Mouse (Mus musculus) midbrain, embryonic 11.5 days (tissue): ENCODE measurements at regions not wholly inside any gene's neighbourhood (a gene's known extent, or its start where the extent isn't known, plus 50 kb on each side); places are given as distances from the start of the nearest gene placed in this dataset.

ENCODE experiments used
- ATAC-seq: fragments of 200-750 bp; cut with Nextera tagmentation; 2 replicates; pipeline ENCODE4 v1.8.0; 2017; ENCODE audit warnings: moderate TSS enrichment, moderate library complexity; ENCODE audit not compliant: low FRiP score
- DNase-seq: peaks from one replicate; pipeline ENCODE4 v3.0.0; 2015; ENCODE audit warnings: low spot score; ENCODE audit errors: missing footprints
- H3K27ac ChIP-seq: fragments of 300-500 bp; sonication (generic); 2 replicates; pipeline ENCODE4 v1.5.1; 2014; ENCODE audit warnings: low read depth, low read length
- H3K27me3 ChIP-seq: fragments of 300-500 bp; sonication (generic); 2 replicates; pipeline ENCODE4 v1.6.1; 2014; ENCODE audit warnings: mild to moderate bottlenecking, low read length, moderate library complexity, mixed read lengths; ENCODE audit not compliant: control insufficient read depth, insufficient read depth
- H3K36me3 ChIP-seq: fragments of 300-500 bp; sonication (generic); 2 replicates; pipeline ENCODE4 v1.6.1; 2014; ENCODE audit warnings: mild to moderate bottlenecking, low read length, moderate library complexity, mixed read lengths; ENCODE audit not compliant: control insufficient read depth, insufficient read depth
- H3K4me1 ChIP-seq: fragments of 300-500 bp; sonication (generic); 2 replicates; pipeline ENCODE4 v1.6.1; 2014; ENCODE audit warnings: low read length; ENCODE audit not compliant: control insufficient read depth, insufficient read depth
- H3K4me2 ChIP-seq: fragments of 300-500 bp; sonication (generic); 2 replicates; pipeline ENCODE4 v1.6.1; 2014; ENCODE audit warnings: mild to moderate bottlenecking, moderate library complexity
- H3K4me3 ChIP-seq: fragments of 300-500 bp; sonication (generic); 2 replicates; pipeline ENCODE4 v1.5.1; 2014; ENCODE audit warnings: low read depth, low read length
- H3K9ac ChIP-seq: fragments of 300-500 bp; sonication (generic); 2 replicates; pipeline ENCODE4 v1.6.1; 2014; ENCODE audit warnings: low read length
- H3K9me3 ChIP-seq: fragments of 300-500 bp; sonication (generic); 2 replicates; pipeline ENCODE4 v1.6.1; 2016; ENCODE audit warnings: low read length; ENCODE audit not compliant: control insufficient read depth
- WGBS: fragments of 180-500 bp; shearing (Covaris S2); extraction: QIAGEN DNeasy Blood & Tissue Kit; methylation state at CpG from one replicate; pipeline ENCODE4 v1.1.7; 2014; 5-methylcytosine and 5-hydroxymethylcytosine counted together

GRCm38 (mm10) chr3:41132889-41133288, 50.0 kb upstream of the Pgrmc2 start:
- no peaks in the 10 kb centered on the region for H3K9me3 ChIP-seq
- ATAC-seq (no peak), DNase-seq (no peak)
- H3K27ac ChIP-seq, result no peak overlapping the region
- no peaks in the 10 kb centered on the region for H3K4me1 ChIP-seq
- H3K4me2 ChIP-seq, result no peak overlapping the region
- H3K9ac ChIP-seq, result no peak overlapping the region
- no peaks in the 10 kb centered on the region for H3K27me3 ChIP-seq
- no peaks in the 10 kb centered on the region for H3K36me3 ChIP-seq
- 90% methylated on average over 6 of the region's 6 CpGs for WGBS
- H3K4me3 ChIP-seq, result no peak overlapping the region
